Mouse (Mus musculus) heart, embryonic 11.5 days (tissue): ENCODE measurements around the gene Cldn6. TPM values are rescaled to one million over a fixed set of nuclear protein-coding genes. Genes with fewer than 3 reads are reported as not detected.

ENCODE experiments used
- ATAC-seq: fragments of 200-750 bp; cut with Nextera tagmentation; replicated peaks from 2 replicates; pipeline ENCODE4 v1.8.0; 2017; ENCODE audit warnings: moderate library complexity; ENCODE audit not compliant: insufficient number of reproducible peaks, low FRiP score, low TSS enrichment
- H3K27ac ChIP-seq: fragments of 300-500 bp; sonication (generic); 2 replicates; pipeline ENCODE4 v1.5.1; 2014; ENCODE audit warnings: mild to moderate bottlenecking, low read depth, low read length
- H3K27me3 ChIP-seq: fragments of 300-500 bp; sonication (generic); 2 replicates; pipeline ENCODE4 v1.6.1; 2014; ENCODE audit warnings: mild to moderate bottlenecking, low read length, mixed read lengths; ENCODE audit not compliant: control insufficient read depth, insufficient read depth
- H3K36me3 ChIP-seq: fragments of 300-500 bp; sonication (generic); 2 replicates; pipeline ENCODE4 v1.6.1; 2014; ENCODE audit warnings: mild to moderate bottlenecking, low read length, moderate library complexity, mixed read lengths; ENCODE audit not compliant: control insufficient read depth, insufficient read depth
- H3K4me1 ChIP-seq: fragments of 300-500 bp; sonication (generic); 2 replicates; pipeline ENCODE4 v1.6.1; 2014; ENCODE audit warnings: low read length; ENCODE audit not compliant: control insufficient read depth, insufficient read depth
- H3K4me2 ChIP-seq: fragments of 300-500 bp; sonication (generic); 2 replicates; pipeline ENCODE4 v1.6.1; 2014; ENCODE audit warnings: mild to moderate bottlenecking, moderate library complexity
- H3K4me3 ChIP-seq: fragments of 300-500 bp; sonication (generic); 2 replicates; pipeline ENCODE4 v1.5.1; 2014; ENCODE audit warnings: low read depth, low read length
- H3K9ac ChIP-seq: fragments of 300-500 bp; sonication (generic); 2 replicates; pipeline ENCODE4 v1.6.1; 2014; ENCODE audit warnings: mild to moderate bottlenecking, low read depth, low read length, moderate library complexity
- H3K9me3 ChIP-seq: fragments of 300-500 bp; sonication (generic); replicated peaks from 2 replicates; pipeline ENCODE4 v1.6.1; 2016; ENCODE audit warnings: low read length; ENCODE audit not compliant: control insufficient read depth
- WGBS: fragments of 180-500 bp; shearing (Covaris S2); extraction: QIAGEN DNeasy Blood & Tissue Kit; methylation state at CpG from one replicate; pipeline ENCODE4 v1.1.7; 2014; ENCODE audit not compliant: insufficient replicate concordance; 5-methylcytosine and 5-hydroxymethylcytosine counted together
- polyA plus RNA-seq: library from polyadenylated mRNA; unstranded; fragments of >200 nt; fragmentation: Nextera tagmentation; extraction: Ambion mirVana; gene quantifications from 2 replicates; pipeline ENCODE4 v1.2.1, GENCODE M21; 2014

Cldn6 gene
- polyA plus RNA-seq, 1 experiment from 2014 or later = 3.9 TPM

GRCm38 (mm10) chr17:23699131-23700077 lies 20.4 kb downstream of the Cldn6 start:
- H3K4me2 ChIP-seq = peak overlapping the region; percentile 99
- H3K9me3 ChIP-seq = no peaks in the 10 kb centered on the region
- peak overlapping the region; percentile 58 for H3K4me3 ChIP-seq
- peaks cover 40% of the 10 kb centered on the region for H3K27me3 ChIP-seq
- H3K36me3 ChIP-seq = no peaks in the 10 kb centered on the region
- H3K4me1 ChIP-seq = peaks cover 5% of the 10 kb centered on the region
- no peak overlapping the region for H3K27ac ChIP-seq
- WGBS = 1% methylated on average over 86 of the region's 101 CpGs
- H3K9ac ChIP-seq = peak overlapping the region; percentile 56; the same call in 1 of the 2 replicates
- 0 out of 2 replicates have a peak, but pooled peaks have one; percentile 5 for ATAC-seq

DNA sequence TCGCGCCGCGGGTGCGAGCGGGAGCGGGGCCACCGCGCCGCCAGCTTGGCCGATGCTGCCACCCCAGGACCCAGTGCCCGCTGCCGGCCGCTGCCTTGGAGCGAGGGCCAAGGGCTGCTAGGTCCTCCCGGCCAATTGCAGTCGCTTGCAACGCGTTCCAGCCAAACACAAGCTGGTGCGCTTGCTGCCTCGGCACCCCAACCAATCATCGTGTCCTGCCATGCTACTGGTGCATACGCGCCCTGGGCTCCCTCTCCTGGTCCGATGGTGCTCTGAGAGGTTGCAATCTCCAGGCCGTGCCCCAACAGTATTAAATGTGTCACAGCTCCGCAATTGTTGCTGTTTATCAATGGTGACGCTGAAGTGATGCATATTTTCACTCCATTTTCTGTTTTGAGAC lies 21.0 kb downstream of the Cldn6 start:
- H3K27me3 ChIP-seq = peaks cover 44% of the 10 kb centered on the region

DNA sequence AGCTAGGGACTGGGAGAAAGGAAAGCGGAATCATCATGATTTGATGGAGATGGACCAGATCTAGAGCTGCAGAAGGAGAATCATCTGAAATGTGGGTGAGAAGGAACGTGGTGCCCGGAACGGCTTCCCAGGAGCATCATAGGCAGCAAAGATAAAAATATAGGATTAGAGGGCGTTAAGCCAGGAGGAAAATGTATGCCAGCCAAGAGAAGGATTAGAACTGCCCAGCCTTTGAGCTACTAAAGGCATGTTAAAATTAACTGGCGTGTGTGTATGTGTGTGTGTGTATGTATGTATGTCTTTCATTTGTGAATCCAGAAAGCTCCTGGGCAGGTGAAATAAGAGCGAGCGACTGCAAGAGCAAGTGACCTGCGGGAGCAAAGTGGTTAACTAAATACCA lies 24.3 kb downstream of the Cldn6 start:
- ATAC-seq = no peak
- Histone ChIP-seq H3K27ac (no peak overlapping the region), H3K4me1 (peaks cover 5% of the 10 kb centered on the region), H3K36me3 (no peaks in the 10 kb centered on the region), H3K4me2 (no peak overlapping the region), H3K27me3 (peaks cover 47% of the 10 kb centered on the region), H3K4me3 (no peak overlapping the region), H3K9ac (no peak overlapping the region), H3K9me3 (no peaks in the 10 kb centered on the region)
- WGBS = 81% methylated on average over 9 of the region's 9 CpGs

More for the DNA sequence above, 21.0 kb downstream of the Cldn6 start:
- Histone ChIP-seq H3K9me3 (no peaks in the 10 kb centered on the region), H3K27ac (no peak overlapping the region), H3K36me3 (no peaks in the 10 kb centered on the region), H3K9ac (peak overlapping the region; percentile 56; the same call in 1 of the 2 replicates), H3K4me1 (peaks cover 5% of the 10 kb centered on the region), H3K4me3 (peak overlapping the region; percentile 58), H3K4me2 (peak overlapping the region; percentile 99)
- ATAC-seq = peak; percentile 89
- WGBS = 1% methylated on average over 25 of the region's 28 CpGs

GRCm38 (mm10) chr17:23704741-23705140 lies 25.7 kb downstream of the Cldn6 start:
- 58% methylated on average over 7 of the region's 7 CpGs for WGBS
- Histone ChIP-seq H3K36me3 (no peaks in the 10 kb centered on the region), H3K9ac (no peak overlapping the region), H3K4me1 (no peaks in the 10 kb centered on the region), H3K4me3 (no peak overlapping the region), H3K9me3 (no peaks in the 10 kb centered on the region), H3K27me3 (peaks cover 32% of the 10 kb centered on the region), H3K27ac (no peak overlapping the region), H3K4me2 (no peak overlapping the region)
- no peak for ATAC-seq

DNA sequence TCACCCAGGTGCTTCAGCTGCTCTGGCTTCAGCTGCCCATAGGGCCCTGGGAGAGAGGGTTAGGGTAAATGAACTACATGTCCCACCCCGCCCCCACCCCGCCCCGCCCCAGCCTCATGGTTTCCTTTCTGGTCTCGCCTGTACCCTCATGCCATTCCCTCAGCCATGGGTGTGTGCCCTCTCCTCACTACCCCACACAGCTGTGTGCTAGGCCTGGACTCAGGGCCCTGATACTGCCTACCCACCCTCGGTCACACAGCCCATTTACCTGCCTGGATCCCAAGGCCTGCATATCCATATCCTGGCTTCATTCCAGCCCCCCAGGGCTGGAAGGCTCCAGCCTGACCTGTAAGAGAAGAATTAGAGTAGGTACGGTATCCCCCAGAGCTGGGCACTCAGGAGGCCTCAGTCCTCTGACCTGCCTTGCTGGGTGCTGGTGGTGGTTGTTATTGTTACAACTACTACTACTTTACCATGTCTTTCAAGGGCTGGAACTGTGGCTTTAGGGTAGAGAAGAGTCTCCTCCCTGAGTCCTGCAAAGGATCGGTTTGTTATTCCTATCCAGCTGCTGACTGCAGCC lies 26.6 kb downstream of the Cldn6 start:
- Histone ChIP-seq H3K27me3 (peaks cover 30% of the 10 kb centered on the region), H3K4me1 (no peaks in the 10 kb centered on the region), H3K36me3 (no peaks in the 10 kb centered on the region), H3K27ac (no peak overlapping the region), H3K4me2 (no peak overlapping the region), H3K9ac (no peak overlapping the region), H3K9me3 (no peaks in the 10 kb centered on the region), H3K4me3 (no peak overlapping the region)
- 76% methylated on average over 7 of the region's 7 CpGs for WGBS
- ATAC-seq = no peak

DNA sequence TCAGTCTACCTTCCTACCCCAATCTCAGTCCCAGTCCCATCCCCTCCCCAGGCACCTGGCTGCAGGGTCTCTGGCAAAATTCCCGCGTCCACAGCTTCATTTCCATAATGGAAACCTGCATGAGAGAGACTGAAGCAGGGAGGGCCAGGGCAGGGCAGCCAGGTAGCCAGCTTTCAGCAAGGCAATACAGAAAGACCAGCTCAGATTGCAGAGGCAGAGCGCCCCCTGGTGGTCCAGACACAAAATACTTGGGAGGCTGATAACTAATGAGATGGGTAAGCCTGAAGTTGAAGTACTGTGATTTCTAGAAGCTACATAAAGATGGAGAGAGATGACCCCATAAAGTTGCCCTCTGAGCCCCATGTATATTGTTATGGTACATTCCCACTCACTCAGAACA lies 27.2 kb downstream of the Cldn6 start:
- Histone ChIP-seq H3K36me3 (no peaks in the 10 kb centered on the region), H3K27me3 (peaks cover 27% of the 10 kb centered on the region), H3K4me1 (no peaks in the 10 kb centered on the region), H3K4me2 (no peak overlapping the region), H3K27ac (no peak overlapping the region), H3K4me3 (no peak overlapping the region), H3K9ac (no peak overlapping the region), H3K9me3 (no peaks in the 10 kb centered on the region)
- no peak for ATAC-seq
- WGBS = 0% methylated on average over 3 of the region's 3 CpGs

DNA sequence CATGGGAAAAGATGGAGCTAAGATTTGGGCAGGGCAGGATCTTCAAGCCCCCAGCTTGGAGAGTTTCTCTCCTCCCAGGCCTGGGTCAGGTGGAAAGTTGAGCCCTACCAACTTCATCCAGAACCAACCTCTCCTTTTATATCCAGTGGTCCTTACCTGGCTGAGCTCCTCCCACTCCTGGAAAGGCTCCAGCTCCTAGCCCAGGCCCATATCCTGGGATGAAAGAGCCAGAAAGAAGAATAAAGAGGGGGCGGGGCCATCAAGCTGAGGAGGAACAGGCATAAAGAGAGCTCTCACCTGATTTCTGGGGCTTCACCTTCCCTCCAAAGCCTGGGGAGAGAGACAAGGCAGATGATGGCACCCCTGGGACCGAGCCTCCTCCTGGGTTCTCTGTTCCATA lies 38.0 kb downstream of the Cldn6 start:
- Histone ChIP-seq H3K9me3 (no peaks in the 10 kb centered on the region), H3K36me3 (no peaks in the 10 kb centered on the region), H3K4me3 (no peak overlapping the region), H3K4me2 (no peak overlapping the region), H3K9ac (no peak overlapping the region), H3K27me3 (peaks cover 10% of the 10 kb centered on the region; the same call in 1 of the 2 replicates), H3K4me1 (no peaks in the 10 kb centered on the region), H3K27ac (no peak overlapping the region)
- no peak for ATAC-seq
- WGBS = 50% methylated on average over 2 of the region's 2 CpGs

- WGBS = 36% methylated on average over 1 of the region's 1 CpGs
- peaks cover 10% of the 10 kb centered on the region; the same call in 1 of the 2 replicates for H3K27me3 ChIP-seq
- H3K36me3 ChIP-seq = no peaks in the 10 kb centered on the region
- no peak overlapping the region for H3K4me3 ChIP-seq
- no peak overlapping the region for H3K27ac ChIP-seq
- no peaks in the 10 kb centered on the region for H3K9me3 ChIP-seq
- no peak for ATAC-seq
- no peak overlapping the region for H3K4me2 ChIP-seq
- no peak overlapping the region for H3K9ac ChIP-seq
- H3K4me1 ChIP-seq = no peaks in the 10 kb centered on the region
Observed at GRCm38 (mm10) chr17:23719455-23719854, 40.4 kb downstream of the Cldn6 start.
